Mouse (Mus musculus) intestine, embryonic 16.5 days (tissue): ENCODE measurements around the gene Cfap74. TPM values are rescaled to one million over a fixed set of nuclear protein-coding genes. Genes with fewer than 3 reads are reported as not detected.

Source experiments
- ATAC-seq: fragments of 200-750 bp; cut with Nextera tagmentation; 2 replicates; pipeline ENCODE4 v1.8.0; 2017; ENCODE audit warnings: moderate TSS enrichment, moderate library complexity
- H3K27ac ChIP-seq: fragments of 300-500 bp; sonication (generic); 2 replicates; pipeline ENCODE4 v1.5.1; 2014; ENCODE audit warnings: mild to moderate bottlenecking, low read length
- H3K27me3 ChIP-seq: fragments of 300-500 bp; sonication (generic); replicated peaks from 2 replicates; pipeline ENCODE4 v1.6.1; 2014; ENCODE audit warnings: low read length, control low read depth, mixed read lengths; ENCODE audit not compliant: control insufficient read depth, insufficient read depth
- H3K36me3 ChIP-seq: fragments of 300-500 bp; sonication (generic); 2 replicates; pipeline ENCODE4 v1.6.1; 2014; ENCODE audit warnings: low read length, control low read depth; ENCODE audit not compliant: control insufficient read depth, insufficient read depth
- H3K4me1 ChIP-seq: fragments of 300-500 bp; sonication (generic); 2 replicates; pipeline ENCODE4 v1.6.1; 2014; ENCODE audit warnings: low read length, control low read depth, mixed read lengths; ENCODE audit not compliant: control insufficient read depth, insufficient read depth
- H3K4me2 ChIP-seq: fragments of 300-500 bp; sonication (generic); 2 replicates; pipeline ENCODE4 v1.6.1; 2014; ENCODE audit warnings: low read depth, low read length, control low read depth
- H3K4me3 ChIP-seq: fragments of 300-500 bp; sonication (generic); 2 replicates; pipeline ENCODE4 v1.5.1; 2014; ENCODE audit warnings: mild to moderate bottlenecking, low read length
- H3K9ac ChIP-seq: fragments of 300-500 bp; sonication (generic); 2 replicates; pipeline ENCODE4 v1.6.1; 2014; ENCODE audit warnings: low read depth, low read length
- H3K9me3 ChIP-seq: fragments of 300-500 bp; sonication (generic); 2 replicates; pipeline ENCODE4 v1.6.1; 2016; ENCODE audit warnings: low read length, control low read depth; ENCODE audit not compliant: control insufficient read depth
- WGBS: fragments of 180-500 bp; shearing (Covaris S2); extraction: QIAGEN DNeasy Blood & Tissue Kit; methylation state at CpG from one replicate; pipeline ENCODE4 v1.1.7; 2014; 5-methylcytosine and 5-hydroxymethylcytosine counted together
- polyA plus RNA-seq: library from polyadenylated mRNA; unstranded; fragments of >200 nt; fragmentation: Nextera tagmentation; extraction: Ambion mirVana; gene quantifications from 2 replicates; pipeline ENCODE4 v1.2.1, GENCODE M21; 2015

Gene Cfap74
- polyA plus RNA-seq, 1 experiment from 2014 or later, result 1.5 TPM

- WGBS, result 73% methylated on average over 2 of the region's 2 CpGs
- Histone ChIP-seq H3K27ac (no peak overlapping the region), H3K9ac (no peak overlapping the region), H3K27me3 (no peaks in the 10 kb centered on the region), H3K4me1 (peaks cover 18% of the 10 kb centered on the region), H3K36me3 (no peaks in the 10 kb centered on the region), H3K4me3 (no peak overlapping the region), H3K9me3 (no peaks in the 10 kb centered on the region), H3K4me2 (no peak overlapping the region)
- no peak for ATAC-seq
Measured at GRCm38 (mm10) chr4:155501126-155501525, 92.1 kb downstream of the Cfap74 start.

- no peak overlapping the region for H3K4me3 ChIP-seq
- H3K4me1 ChIP-seq, result peaks cover 10% of the 10 kb centered on the region; the same call in 1 of the 2 replicates
- H3K4me2 ChIP-seq, result no peak overlapping the region
- WGBS, result 62% methylated on average over 8 of the region's 8 CpGs
- no peak for ATAC-seq
- H3K9ac ChIP-seq, result no peak overlapping the region
- no peaks in the 10 kb centered on the region for H3K36me3 ChIP-seq
- H3K27ac ChIP-seq, result no peak overlapping the region
- H3K27me3 ChIP-seq, result no peaks in the 10 kb centered on the region
- H3K9me3 ChIP-seq, result no peaks in the 10 kb centered on the region
Measured at GRCm38 (mm10) chr4:155505067-155505466, 96.1 kb downstream of the Cfap74 start.

DNA sequence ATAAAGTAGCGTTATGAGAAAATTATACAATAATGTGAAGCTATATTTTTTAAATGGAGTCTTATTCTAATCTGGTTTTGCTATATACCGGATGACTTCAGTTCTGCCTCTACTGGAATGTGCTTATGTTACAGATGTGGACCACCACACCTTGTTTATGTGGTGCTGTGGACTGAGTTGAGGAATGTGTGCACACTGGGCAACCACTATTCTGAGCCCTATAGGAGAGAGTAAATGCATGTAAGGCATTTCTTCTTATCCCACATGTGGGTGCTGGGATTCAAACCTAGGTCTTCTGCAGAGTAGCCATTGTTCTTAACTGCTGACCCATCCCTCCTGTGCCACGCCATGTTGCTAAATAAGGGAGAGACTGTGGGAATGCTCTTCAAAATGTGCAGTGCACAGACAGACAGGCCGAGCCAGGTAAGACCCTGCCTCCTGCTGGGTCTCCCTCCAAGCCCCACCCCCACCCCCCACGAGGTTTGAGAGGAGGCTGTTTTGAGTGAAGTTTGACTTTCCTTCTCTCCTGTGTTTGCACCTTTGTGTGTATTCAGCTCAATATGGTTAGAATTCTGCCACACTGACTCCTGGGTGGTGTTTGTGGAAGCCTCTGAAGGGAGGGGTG lies 96.8 kb downstream of the Cfap74 start:
- H3K9me3 ChIP-seq, result no peaks in the 10 kb centered on the region
- H3K36me3 ChIP-seq, result no peaks in the 10 kb centered on the region
- H3K27me3 ChIP-seq, result no peaks in the 10 kb centered on the region
- no peak for ATAC-seq
- no peak overlapping the region for H3K9ac ChIP-seq
- 78% methylated on average over 5 of the region's 5 CpGs for WGBS
- no peak overlapping the region for H3K4me2 ChIP-seq
- peaks cover 10% of the 10 kb centered on the region; the same call in 1 of the 2 replicates for H3K4me1 ChIP-seq
- H3K4me3 ChIP-seq, result no peak overlapping the region
- H3K27ac ChIP-seq, result no peak overlapping the region

DNA sequence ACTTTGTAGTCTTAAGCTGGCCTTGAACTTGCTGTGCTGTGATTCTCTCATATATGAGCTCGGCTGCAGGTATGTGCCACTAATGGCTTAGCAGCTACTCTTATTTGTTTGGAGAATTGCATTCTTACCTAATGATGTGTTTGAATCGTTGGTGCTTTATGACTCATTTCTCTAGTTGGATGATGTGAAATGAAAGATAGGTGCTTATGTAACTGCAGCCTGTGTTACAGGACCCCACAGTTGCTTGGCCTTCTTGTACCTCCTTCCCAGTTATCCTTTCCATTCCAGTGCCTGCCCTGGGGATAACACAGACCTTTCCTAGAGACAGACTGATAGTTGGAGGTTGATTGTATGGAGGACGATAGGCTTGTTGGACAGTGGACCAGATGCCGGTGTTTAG lies 99.6 kb downstream of the Cfap74 start:
- Histone ChIP-seq H3K27me3 (no peaks in the 10 kb centered on the region), H3K36me3 (no peaks in the 10 kb centered on the region), H3K9ac (no peak overlapping the region), H3K4me3 (no peak overlapping the region), H3K27ac (no peak overlapping the region), H3K4me1 (peaks cover 10% of the 10 kb centered on the region; the same call in 1 of the 2 replicates), H3K9me3 (no peaks in the 10 kb centered on the region), H3K4me2 (no peak overlapping the region)
- 82% methylated on average over 4 of the region's 4 CpGs for WGBS
- no peak for ATAC-seq

GRCm38 (mm10) chr4:155510981-155511380 lies 102.0 kb downstream of the Cfap74 start:
- Histone ChIP-seq H3K27me3 (no peaks in the 10 kb centered on the region), H3K4me3 (no peak overlapping the region), H3K9me3 (no peaks in the 10 kb centered on the region), H3K27ac (no peak overlapping the region), H3K4me2 (no peak overlapping the region), H3K36me3 (no peaks in the 10 kb centered on the region), H3K9ac (no peak overlapping the region), H3K4me1 (peaks cover 2% of the 10 kb centered on the region; the same call in 1 of the 2 replicates)
- no peak for ATAC-seq
- WGBS, result 79% methylated on average over 1 of the region's 1 CpGs

GRCm38 (mm10) chr4:155514810-155515209 lies 105.8 kb downstream of the Cfap74 start:
- Histone ChIP-seq H3K9me3 (no peaks in the 10 kb centered on the region), H3K36me3 (no peaks in the 10 kb centered on the region), H3K4me1 (no peaks in the 10 kb centered on the region; the same call in 1 of the 2 replicates), H3K27me3 (no peaks in the 10 kb centered on the region), H3K27ac (no peak overlapping the region), H3K4me3 (no peak overlapping the region), H3K9ac (no peak overlapping the region), H3K4me2 (no peak overlapping the region)
- no peak for ATAC-seq
- WGBS, result 93% methylated on average over 2 of the region's 2 CpGs

Other genes starting within 250 kb of the Cfap74 start
- 11.4 and 11.7 TPM in 2 replicates for gene Ski, start 186.6 kb upstream of the Cfap74 start, polyA plus RNA-seq
- 60.3 and 70.4 TPM in 2 replicates for gene Faap20, start 159.4 kb upstream of the Cfap74 start, polyA plus RNA-seq
- 32.8 and 38.7 TPM in 2 replicates for gene Prkcz, start 47.8 kb upstream of the Cfap74 start, polyA plus RNA-seq
- gene Gabrd, start 11.1 kb upstream of the Cfap74 start, polyA plus RNA-seq, result 0.11 and 0.15 TPM in 2 replicates
- 4.3 and 7.3 TPM in 2 replicates for gene Tmem52, start 59.9 kb downstream of the Cfap74 start, polyA plus RNA-seq
- gene Gnb1, start 82.2 kb downstream of the Cfap74 start, polyA plus RNA-seq, result 300 and 376 TPM in 2 replicates
- gene Nadk, start 153.2 kb downstream of the Cfap74 start, polyA plus RNA-seq, result 97.3 and 98.2 TPM in 2 replicates
- 6.2 and 7.1 TPM in 2 replicates for gene Slc35e2, start 192.2 kb downstream of the Cfap74 start, polyA plus RNA-seq
- gene Cdk11b, start 215.7 kb downstream of the Cfap74 start, polyA plus RNA-seq, result 48.4 and 49.8 TPM in 2 replicates
- not detected in 2 replicates for gene Gm10563, start 236.2 kb downstream of the Cfap74 start, polyA plus RNA-seq
- 39.6 and 41.3 TPM in 2 replicates for gene Mmp23, start 244.2 kb downstream of the Cfap74 start, polyA plus RNA-seq